Mouse (Mus musculus): Measurements from ENCODE around the gene Tmem190.

Gene Tmem190

DNA sequence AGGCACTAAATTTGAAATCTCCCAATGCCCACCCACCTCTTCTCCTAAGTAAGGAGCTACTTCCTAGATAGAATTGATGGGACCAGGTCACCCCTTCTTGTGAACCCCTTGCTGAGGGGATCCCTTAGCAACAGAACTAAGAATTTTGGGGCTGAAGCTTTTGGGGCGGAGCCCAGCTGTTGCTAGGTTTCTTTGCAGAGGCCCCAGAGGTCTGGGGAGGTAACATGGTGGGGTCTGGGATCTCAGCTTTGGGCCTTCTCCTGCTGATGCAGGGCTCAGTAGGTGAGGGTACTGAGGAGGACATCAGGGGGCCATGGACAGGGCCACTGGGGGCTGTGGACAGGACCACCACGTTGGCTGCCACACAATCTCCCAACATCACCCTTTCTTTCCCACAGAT, at the start of gene Tmem190, which contains the start of gene Il11:
Gene Tmem190 (plus strand): TSS at position 179 of the 400 bp plus-strand sequence.
Gene Il11 (minus strand): TSS at position 101 of the 400 bp plus-strand sequence.
- DNase-seq (ENCODE audit: low spot score) = no peak

DNA sequence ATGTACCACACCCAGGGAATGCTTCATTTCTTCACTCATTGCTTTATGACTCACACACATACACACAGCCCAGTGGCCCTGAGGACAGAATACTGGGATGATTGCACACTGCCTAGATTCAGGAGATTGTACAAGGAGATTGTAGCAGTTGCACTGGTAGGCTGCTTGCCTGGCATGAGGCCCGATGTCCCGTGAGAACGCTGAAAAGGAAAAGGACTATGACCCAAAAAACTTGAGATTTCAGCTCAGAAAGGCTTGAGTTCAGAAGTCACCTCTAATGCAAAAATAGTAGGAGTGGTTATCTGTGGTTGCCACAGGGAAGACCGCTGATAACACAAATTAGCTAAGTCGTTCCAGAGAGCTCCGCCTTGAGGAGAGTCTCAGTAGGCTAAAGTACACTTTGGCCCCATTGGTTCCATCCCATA, 49.8 kb upstream of the Tmem190 start:
- no peak for DNase-seq (ENCODE audit: low spot score)

DNA sequence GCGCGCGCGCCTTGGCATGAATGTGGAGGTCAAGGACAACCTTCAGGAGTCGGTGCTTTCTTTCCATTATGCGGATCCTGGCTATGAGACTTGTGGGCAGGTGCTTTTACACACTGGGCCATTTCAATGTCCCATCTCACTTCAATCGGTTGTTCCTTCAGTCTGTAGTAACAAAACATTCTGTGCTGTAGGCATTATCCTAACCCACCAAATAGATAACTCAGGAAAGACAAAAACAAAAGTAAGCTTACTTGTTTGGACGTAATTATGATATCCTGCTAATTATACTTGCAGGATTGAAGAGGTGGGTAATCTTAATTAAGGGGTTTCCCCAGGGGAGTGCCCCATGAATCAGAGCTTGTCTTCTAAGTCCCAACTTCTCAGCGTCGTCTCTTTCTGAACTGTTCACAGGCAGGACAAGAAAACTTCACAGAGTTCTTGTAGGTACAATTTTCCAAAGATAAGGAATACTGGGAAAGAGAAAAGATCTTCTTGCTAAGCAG, 43.6 kb upstream of the Tmem190 start:
- DNase-seq (ENCODE audit: low spot score) = no peak

DNA sequence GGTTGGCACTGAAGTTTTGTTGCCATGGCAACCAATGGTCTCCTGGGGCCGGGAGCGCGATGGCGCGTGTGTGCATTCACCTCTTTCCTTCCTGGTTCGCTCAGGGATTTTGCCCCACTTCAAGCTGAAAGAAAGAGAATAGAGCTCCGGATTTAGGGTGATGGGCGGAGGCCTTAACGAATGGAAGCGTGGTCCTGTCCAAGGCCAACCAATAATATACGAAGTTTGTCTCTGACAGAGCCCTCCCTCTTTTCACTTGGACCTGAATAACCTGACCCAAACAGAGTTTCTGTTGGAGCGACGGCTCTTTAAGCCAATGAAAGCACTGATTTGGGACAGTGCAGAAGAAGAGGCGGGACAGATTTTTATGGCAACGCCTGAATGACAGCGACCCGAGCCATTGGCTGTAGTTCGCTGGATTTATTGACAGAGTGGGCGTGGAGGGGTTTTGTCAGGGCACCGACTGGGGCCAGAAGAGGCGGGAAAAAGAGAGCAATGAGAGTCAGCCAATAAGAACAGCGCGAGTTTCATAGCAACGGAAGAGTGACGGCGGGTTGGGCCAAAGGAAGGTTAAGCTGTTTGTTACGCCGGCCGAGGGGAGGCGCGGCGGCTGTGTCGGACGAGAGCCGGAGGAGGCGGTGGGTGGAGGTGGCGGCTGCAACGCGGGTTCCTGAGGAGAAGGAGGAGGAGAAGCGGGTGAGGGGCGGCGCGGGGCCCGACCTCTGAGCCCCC, 43.0 kb upstream of the Tmem190 start, which contains the start of gene Kmt5c:
Gene Kmt5c (plus strand): TSS at position 572 of the 732 bp plus-strand sequence.
- peak; percentile 99 for DNase-seq (ENCODE audit: low spot score)

DNA sequence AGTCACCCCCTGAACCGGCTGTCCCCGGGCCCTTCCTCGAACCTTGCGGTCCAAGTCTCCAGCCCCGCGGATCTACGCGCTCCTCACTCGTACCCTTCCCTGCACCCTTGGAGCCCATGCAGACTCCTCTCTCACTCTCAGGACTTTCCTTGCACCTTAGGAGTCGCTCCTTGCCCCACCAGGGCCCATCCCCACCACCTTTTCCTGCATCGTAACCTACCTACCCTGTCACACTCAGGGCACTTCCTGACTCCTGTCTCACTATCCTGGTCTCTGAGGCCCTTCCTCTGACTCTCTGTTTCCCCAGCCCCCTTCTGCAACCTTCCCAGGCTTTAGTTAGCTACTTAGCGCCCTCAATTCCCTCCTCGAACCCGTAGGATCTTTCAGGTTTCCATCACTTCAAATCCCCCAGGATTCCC, 42.4 kb upstream of the Tmem190 start:
- peak; percentile 32 for DNase-seq (ENCODE audit: low spot score)

DNA sequence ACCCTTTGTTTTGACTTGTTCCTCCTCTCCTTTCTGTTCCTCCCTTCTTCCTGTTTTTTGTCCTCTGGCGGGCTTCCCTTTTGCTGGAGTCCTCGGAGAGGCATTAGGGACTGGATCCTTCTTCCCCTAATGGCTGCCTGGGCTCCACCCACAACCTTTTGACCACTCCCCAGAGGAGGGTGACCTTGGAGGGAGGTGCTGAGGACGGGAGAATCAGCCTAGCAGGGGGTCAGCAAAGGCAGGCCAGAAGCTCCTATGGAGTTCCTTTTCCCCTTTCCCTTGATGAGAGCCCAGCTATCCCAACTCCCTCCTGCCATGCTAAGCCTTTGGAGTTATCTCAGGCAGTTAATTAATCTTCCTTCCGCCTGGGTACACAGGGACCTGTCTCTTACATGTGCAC, 41.6 kb upstream of the Tmem190 start:
- peak; percentile 59 for DNase-seq (ENCODE audit: low spot score)

DNA sequence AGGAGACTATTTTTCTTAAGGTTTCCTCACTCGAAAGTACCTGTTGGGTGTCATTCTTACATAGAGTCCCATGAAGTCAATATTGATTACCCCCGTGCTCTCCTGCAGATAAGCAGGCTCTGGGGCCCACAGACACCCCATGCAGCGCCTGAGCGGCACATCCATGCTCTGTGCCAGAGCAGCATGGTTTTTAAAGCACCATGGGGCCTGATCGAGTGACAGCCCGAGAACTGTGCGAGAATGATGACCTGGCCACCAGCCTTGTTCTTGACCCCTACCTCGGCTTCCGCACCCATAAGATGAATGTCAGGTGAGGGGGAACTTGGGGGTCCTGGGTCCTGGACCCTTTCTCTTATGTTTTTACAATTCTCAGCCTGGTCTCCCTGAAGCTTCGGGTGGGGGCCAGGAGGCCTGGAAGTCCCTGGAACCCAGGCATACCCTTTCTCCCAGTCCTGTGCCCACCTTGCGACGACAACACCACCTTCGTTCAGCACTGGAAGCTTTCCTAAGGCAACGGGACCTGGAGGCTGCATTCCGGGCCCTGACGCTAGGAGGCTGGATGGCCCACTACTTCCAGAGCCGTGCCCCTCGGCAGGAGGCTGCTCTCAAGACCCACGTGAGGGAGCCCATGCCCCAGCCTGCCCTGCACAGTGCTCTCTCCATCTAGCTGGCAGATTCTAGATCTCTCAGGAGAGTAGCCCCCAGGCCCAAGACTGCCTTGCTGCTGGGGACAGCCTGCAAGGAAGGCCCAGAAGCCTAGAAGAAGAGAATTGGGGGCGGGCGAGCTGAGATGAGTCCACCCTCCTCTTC, 40.9 kb upstream of the Tmem190 start:
- no peak for DNase-seq (ENCODE audit: low spot score)

DNA sequence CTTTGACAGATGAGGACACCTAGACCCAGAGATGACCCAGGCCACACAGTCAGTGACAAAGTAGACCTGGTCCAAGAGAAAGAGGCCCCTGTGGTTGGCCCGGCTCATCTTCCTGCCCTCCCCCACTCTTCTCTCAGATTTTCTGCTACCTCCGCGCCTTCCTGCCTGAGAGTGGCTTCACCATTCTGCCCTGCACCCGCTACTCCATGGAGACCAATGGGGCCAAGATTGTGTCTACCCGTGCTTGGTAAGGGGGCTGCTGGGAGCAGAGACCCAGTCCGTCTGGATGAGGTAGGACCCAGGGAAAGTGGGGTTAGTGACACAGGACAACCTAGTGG, 40.3 kb upstream of the Tmem190 start:
- DNase-seq (ENCODE audit: low spot score) = no peak

DNA sequence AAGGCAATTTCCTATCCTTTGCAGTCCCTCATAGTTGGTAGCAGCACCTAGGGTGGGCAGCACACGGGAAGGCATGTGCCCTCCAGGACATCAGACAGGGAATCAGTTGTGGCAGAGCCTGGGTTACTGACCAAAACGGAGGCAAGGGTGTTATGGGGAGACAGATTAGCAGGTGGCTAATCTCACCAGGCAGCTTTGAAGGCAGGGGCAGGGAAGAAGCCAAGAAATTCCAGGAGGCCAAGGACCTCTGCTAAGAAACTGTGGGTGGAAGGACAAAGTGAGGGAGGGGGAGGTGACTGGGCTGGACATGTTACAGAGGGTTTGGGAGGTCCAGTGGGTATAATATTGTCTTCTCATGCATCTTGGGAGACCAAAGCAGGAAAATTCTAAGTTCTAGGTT, 39.4 kb upstream of the Tmem190 start:
- no peak for DNase-seq (ENCODE audit: low spot score)

DNA sequence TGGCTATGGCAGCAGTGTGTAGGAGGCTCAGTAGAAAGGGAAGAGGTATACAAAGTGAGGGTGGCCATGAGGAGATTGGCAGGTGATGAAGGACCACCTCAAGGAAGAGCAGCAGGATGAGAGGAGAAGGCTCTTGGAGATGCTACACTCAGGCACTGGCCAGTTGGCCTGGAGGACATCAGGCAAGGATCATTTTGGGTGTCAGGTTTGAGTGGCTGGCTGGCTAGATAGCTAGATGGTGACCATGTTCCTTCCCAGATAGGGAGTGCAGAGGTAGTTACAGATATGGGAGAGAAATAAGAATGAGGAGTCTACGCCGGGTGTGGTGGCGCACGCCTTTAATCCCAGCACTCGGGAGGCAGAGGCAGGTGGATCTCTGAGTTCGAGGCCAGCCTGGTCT, 37.9 kb upstream of the Tmem190 start:
- DNase-seq (ENCODE audit: low spot score) = no peak

DNA sequence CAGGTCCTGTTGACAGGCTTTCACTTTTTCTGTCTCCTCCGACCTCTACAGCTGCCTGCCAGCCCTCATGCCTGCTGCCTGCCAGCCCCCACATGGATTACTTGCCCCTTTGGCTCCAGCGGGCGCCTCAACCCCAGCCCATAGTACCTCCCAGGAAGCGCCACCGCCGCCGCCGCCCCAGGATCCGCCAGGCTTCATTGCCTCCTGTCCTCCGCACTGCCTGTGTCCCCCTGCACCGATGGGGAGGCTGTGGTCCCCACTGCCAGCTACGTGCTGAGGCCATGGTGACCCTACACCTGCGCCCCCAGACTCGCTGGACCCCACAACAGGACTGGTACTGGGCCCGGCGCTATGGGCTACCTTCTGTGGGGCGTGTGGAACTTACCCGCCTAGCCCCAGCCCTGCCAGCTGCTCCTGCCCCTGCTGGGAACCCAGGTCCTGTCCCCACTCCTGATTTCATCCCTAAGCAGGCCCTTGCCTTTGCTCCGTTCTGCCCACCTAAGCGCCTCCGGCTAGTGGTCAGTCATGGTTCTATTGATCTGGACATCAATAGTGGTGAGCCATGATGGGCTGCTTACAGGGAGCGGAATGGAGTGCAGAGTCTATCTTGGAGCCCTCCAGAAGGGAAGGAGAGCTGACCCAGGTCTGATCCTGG, 36.3 kb upstream of the Tmem190 start:
- DNase-seq (ENCODE audit: low spot score) = no peak

DNA sequence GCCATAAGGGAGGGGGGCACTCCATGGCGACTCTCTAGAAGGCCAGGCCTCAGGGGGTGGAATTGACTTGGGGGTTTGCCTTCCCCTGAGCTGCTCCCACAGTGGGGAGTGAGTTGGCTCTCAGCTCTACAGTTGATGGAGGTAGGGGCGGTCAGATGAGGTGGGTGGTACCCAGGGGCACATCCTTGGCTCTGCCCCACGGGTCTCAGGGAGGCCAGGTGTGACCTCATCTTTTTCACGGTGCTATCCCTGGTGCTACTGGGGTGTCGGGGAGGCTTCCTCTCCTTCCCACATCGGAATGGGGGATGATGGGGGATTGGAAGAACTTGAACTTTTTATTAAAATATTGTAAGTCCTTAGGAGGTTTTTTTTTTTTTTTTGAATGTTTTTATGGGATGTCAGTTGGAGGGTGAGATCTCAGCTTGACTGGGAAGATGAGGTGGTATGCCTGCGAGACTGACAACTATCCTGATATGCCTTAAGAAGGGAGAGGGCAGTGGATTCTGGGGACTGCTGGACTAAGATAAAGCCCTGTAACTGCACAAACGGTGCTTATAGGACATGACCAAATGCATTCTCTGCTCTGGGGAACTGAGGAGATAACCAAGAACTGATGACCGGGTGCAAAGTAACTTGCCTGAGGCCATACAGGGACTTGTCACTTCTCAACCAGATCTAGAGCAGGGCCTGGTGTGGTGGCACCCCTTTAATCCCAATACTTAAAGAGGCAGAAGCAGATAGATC, 35.4 kb upstream of the Tmem190 start:
- no peak for DNase-seq (ENCODE audit: low spot score)

DNA sequence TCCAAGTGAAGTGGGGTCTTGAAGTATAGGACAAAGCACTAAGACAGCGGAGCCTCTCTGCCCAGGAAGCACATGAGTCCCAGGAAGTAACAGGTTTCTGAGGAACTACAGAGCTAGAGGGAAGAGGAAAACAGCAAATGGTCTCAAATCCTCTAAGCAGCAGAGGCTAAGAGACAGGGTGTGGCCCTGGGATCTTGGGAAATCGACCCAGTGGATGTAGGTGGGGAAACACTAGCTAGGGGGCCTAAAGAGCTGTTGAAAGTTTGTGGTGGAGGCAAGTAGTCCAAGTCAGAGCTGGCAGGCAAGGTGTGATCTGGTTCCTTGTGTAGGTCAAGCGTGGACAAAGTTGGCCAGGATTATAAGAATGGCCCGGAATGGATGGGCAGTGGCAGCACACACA, 34.4 kb upstream of the Tmem190 start:
- DNase-seq (ENCODE audit: low spot score) = no peak

DNA sequence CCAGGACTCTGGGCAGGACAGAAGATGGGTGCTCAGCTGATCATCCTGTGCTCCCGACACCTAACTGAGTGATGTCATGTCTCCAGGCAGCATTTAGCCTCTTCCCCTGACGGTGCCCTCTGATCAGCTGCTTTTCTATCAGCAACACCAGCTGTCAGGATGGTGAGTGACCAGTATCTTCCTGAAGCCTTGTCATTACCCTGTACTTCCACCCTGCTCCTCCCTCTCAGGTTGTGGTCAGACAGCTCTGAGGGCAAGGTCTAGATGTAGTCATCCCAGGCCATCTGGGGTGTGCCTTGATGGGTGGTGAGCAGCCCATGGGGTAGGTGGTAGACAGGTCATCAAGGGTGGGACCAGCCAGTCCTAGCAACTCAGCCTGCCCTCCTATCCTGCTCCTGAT, 33.6 kb upstream of the Tmem190 start:
- no peak for DNase-seq (ENCODE audit: low spot score)

DNA sequence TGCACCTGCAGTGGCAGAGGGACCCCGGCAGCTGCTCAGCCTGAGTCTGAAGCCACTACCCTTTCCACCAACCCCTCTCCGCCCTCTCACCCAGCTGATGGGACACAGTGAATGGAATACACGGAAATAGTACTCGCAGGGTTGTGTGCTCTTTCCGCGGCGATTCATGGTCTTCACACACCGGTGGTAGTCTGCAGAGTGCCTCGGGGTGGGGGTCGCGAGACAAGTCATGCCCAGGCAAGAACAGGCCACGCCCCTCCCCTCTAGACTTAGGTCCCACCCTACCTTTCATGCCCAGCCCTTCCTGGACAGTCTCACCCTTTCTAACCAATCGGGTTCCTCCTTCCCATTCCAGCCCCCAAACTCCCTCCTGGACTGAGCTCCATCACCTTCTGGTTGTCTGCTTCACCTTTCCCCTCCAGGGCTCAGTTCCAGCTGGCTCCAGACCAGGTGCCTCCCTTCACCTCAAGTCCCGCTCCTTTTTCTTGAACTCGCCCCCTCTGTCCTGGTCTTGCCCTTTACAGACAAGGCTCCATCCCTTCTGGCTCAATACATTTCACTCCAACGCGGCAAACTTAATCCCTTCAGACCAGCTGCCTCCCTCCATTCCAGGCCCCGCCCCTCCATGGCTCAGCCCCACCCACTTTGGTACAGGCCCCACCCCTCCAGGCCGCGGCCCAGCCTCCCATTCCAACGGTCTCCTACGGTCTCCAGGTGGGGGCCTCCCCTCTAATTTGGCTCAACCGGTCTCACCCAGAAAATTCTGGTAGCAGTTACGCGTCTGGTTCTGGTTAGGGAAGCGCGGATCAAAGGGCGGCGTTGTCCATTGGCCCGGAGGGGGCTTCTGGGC, 30.5 kb upstream of the Tmem190 start:
- peak; percentile 67 for DNase-seq (ENCODE audit: low spot score)

DNA sequence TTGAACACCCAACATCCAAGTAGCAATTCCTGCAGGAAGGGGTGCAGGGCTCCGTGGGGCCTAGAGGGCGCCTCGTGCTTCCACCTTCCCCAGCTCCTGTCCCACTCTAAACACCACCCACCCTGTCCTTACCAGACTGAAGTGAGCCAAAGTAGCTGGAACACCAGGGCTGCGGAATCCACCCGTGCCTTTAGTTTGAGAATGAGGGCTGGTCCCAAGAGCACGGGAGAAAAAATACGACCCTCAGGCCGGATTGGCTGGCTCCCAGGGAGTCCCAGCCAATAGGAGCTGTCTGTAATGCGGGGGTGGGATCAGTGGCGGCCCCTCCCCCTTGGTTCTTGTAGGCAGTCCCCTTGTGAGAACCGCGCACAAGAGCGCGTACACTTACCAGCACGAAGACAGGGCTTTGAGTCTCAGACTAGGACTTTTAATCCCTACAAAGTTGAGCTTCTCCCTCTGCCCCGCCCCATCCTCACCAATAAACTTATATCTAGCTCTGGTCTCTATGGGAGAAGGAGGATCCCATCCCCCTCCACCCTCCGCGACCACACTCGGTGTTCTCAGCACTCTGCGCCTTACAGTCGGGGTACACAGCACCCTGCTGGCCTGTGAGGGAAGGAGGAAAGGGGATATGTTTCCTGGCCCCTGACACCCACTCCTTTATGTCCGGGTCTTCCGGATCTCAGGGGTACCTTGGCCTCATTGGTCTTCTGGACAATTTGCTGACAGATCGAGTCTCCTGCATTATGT, 29.7 kb upstream of the Tmem190 start, which contains the start of gene Cox6b2:
Gene Cox6b2 (minus strand): TSS at position 274 of the 750 bp plus-strand sequence.
- peak; percentile 90 for DNase-seq (ENCODE audit: low spot score)

DNA sequence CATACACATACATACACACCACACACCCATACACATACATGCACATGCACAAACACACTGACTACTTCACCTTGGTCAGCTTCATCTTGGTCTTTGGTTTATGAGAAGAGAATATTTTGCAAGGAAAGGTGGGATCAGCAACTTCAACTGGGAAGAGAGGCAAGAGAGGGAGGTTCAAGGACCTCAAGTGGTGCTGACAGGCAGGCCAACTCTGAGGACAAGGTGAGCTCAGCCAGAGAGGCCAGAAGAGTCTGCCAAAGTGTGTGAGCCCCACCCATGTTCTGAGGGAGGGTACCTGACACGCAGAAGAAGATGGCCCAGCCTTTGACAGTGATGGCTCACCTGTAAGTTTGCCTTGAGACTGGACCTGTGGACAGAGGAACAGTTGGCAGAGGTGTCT, 23.1 kb upstream of the Tmem190 start:
- DNase-seq (ENCODE audit: low spot score) = no peak

DNA sequence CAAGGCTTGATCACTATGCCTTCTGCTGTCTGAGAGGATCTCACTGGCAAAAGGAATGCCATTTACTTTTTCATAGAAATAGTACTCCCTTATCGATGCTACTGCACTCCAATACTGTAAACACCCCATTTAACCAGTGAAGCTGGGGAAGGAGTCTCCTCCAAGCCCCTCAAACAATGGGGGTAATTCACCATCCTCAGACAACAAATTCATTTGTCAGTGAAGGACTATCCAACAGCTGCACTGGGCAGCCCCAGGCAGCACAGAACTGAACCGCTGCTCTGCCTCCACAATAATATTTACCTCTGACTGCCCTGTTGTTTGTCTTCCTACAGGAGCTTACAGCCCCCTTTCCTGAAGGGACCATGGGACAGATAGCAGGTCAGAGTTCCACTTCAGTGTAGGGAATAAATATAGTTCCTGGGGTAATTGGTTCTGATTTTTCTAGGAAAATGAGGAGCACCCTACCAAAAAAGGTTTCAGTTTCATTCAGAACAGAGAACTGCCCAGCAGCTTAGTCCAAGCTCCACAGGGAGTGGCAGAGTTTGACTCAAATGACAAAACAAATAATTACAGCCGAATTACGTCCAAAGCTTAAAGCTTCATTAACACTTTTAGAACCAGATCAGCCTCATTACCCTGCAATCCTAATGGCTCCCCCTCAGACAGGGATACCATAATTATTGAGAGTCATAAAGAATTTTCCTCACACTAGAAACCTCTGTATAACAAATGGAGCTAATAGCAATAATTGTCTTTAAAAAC, 17.6 kb upstream of the Tmem190 start:
- DNase-seq (ENCODE audit: low spot score) = no peak

DNA sequence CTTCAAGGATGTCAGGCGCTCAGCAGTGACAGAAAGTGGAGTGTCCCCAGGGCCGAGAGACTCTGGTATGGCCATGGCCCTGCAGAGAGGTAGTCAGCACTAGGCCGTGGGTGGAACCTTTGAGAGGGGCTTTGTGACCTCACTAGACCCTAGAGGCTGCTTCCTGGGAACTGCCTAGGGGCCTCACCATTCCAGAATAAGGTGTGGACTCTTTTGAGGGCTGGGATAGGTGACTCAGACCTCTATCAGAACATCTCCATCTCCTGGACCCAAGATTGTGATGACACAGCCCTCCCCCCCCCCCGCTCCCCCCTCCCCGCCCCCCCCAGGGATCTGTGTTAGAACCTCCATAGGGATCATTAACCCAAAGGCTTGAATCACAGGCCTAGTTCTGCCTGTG, 11.5 kb upstream of the Tmem190 start, which contains the start of gene Fam71e2:
Gene Fam71e2 (minus strand): TSS at position 101 of the 400 bp plus-strand sequence.
- no peak for DNase-seq (ENCODE audit: low spot score)
